Mouse (Mus musculus): Measurements from ENCODE around the gene Rnf114. TPM values are rescaled to one million over a fixed set of nuclear protein-coding genes. Genes with fewer than 3 reads are reported as not detected.

The Rnf114 gene
- total RNA-seq, 2 experiments from 2014 or later: 50.9 to 51.6 TPM

GRCm38 (mm10) chr2:167479501-167479900, 12.9 kb upstream of the Rnf114 start:
- DNase-seq (ENCODE audit: low spot score in 2 of 2): no peak
- Histone ChIP-seq H3K4me3 (no peak overlapping the region), H3K27ac (peak overlapping the region; percentile 67; the same call in 1 of the 2 replicates)
- TF ChIP-seq CTCF (conservative IDR thresholded peaks at IDR 0.05): no peak

- DNase-seq (ENCODE audit: low spot score in 2 of 2): no peak
- H3K4me3 ChIP-seq: no peak overlapping the region
- no peak for TF ChIP-seq CTCF (conservative IDR thresholded peaks at IDR 0.05)
- 0 out of 2 replicates have a peak overlapping the region, but pooled peaks have one; percentile 28 for H3K27ac ChIP-seq
Measured at GRCm38 (mm10) chr2:167482681-167483080, 9.8 kb upstream of the Rnf114 start.

- Histone ChIP-seq H3K27ac (0 out of 2 replicates have a peak overlapping the region, but pooled peaks have one; percentile 28), H3K4me3 (no peak overlapping the region)
- TF ChIP-seq CTCF (conservative IDR thresholded peaks at IDR 0.05): no peak
- no peak for DNase-seq (ENCODE audit: low spot score in 2 of 2)
Measured at GRCm38 (mm10) chr2:167483081-167483826, 9.2 kb upstream of the Rnf114 start.

- no peak overlapping the region for H3K4me3 ChIP-seq
- TF ChIP-seq CTCF (conservative IDR thresholded peaks at IDR 0.05): no peak
- DNase-seq (ENCODE audit: low spot score in 2 of 2): no peak
- H3K27ac ChIP-seq: no peak overlapping the region
Measured at GRCm38 (mm10) chr2:167483827-167484410, 8.5 kb upstream of the Rnf114 start.

GRCm38 (mm10) chr2:167484932-167485331, 7.5 kb upstream of the Rnf114 start:
- H3K27ac ChIP-seq: peak overlapping the region; percentile 98
- no peak for TF ChIP-seq CTCF (conservative IDR thresholded peaks at IDR 0.05)
- no peak for DNase-seq (ENCODE audit: low spot score in 2 of 2)
- peak overlapping the region; percentile 35 for H3K4me3 ChIP-seq

- no peak for TF ChIP-seq CTCF (conservative IDR thresholded peaks at IDR 0.05)
- DNase-seq (ENCODE audit: low spot score in 2 of 2): peak in 1 of 2 experiments; percentile 48
- peak overlapping the region; percentile 35 for H3K4me3 ChIP-seq
- H3K27ac ChIP-seq: peak overlapping the region; percentile 98
Measured at GRCm38 (mm10) chr2:167485501-167486377, 6.7 kb upstream of the Rnf114 start.

- H3K27ac ChIP-seq: peak overlapping the region; percentile 98
- TF ChIP-seq CTCF (conservative IDR thresholded peaks at IDR 0.05): no peak
- DNase-seq (ENCODE audit: low spot score in 2 of 2): no peak
- H3K4me3 ChIP-seq: no peak overlapping the region; the same call in 1 of the 2 replicates
Measured at GRCm38 (mm10) chr2:167486573-167486972, 5.9 kb upstream of the Rnf114 start.

GRCm38 (mm10) chr2:167487551-167487950, 4.9 kb upstream of the Rnf114 start:
- TF ChIP-seq CTCF (conservative IDR thresholded peaks at IDR 0.05): no peak
- H3K27ac ChIP-seq: peak overlapping the region; percentile 98
- DNase-seq (ENCODE audit: low spot score in 2 of 2): no peak
- H3K4me3 ChIP-seq: no peak overlapping the region

- DNase-seq (ENCODE audit: low spot score in 2 of 2): no peak
- Histone ChIP-seq H3K27ac (peak overlapping the region; percentile 98; the same call in 1 of the 2 replicates), H3K4me3 (no peak overlapping the region)
- no peak for TF ChIP-seq CTCF (conservative IDR thresholded peaks at IDR 0.05)
Measured at GRCm38 (mm10) chr2:167487994-167488393, 4.5 kb upstream of the Rnf114 start.

GRCm38 (mm10) chr2:167490813-167491525, 1.5 kb upstream of the Rnf114 start:
- peak; percentile 57 to 79 for DNase-seq (ENCODE audit: low spot score in 2 of 2)
- no peak for TF ChIP-seq CTCF (conservative IDR thresholded peaks at IDR 0.05)
- Histone ChIP-seq H3K27ac (peak overlapping the region; percentile 98), H3K4me3 (peak overlapping the region; percentile 92)

GRCm38 (mm10) chr2:167492713-167493636, 530 bp downstream of the Rnf114 start, which contains the start of gene Spata2:
TSS of gene Spata2 (minus strand) at chr2:167492887.
- TF ChIP-seq CTCF (conservative IDR thresholded peaks at IDR 0.05): no peak
- Histone ChIP-seq H3K27ac (peak within 1 kb of the TSS; percentile 98), H3K4me3 (peak within 1 kb of the TSS; percentile 92)
- peak; percentile 92 for DNase-seq (ENCODE audit: low spot score in 2 of 2)
